Mouse (Mus musculus) midbrain, postnatal 0 days (tissue): ENCODE measurements around the gene Elf3. TPM values are rescaled to one million over a fixed set of nuclear protein-coding genes. Genes with fewer than 3 reads are reported as not detected.

ENCODE experiments used
- ATAC-seq: fragments of 200-750 bp; cut with Nextera tagmentation; 2 replicates; pipeline ENCODE4 v1.8.0; 2017; ENCODE audit warnings: moderate number of reproducible peaks, mild to moderate bottlenecking, moderate TSS enrichment, moderate library complexity; ENCODE audit not compliant: low FRiP score
- DNase-seq: peaks from one replicate; pipeline ENCODE4 v3.0.0-alpha.2; 2015; ENCODE audit warnings: low spot score
- H3K27ac ChIP-seq: fragments of 300-500 bp; sonication (generic); 2 replicates; pipeline ENCODE4 v1.5.1; 2014; ENCODE audit warnings: low read depth, mild to moderate bottlenecking, low read length, mixed read lengths
- H3K27me3 ChIP-seq: fragments of 300-500 bp; sonication (generic); 2 replicates; pipeline ENCODE4 v1.6.1; 2014; ENCODE audit warnings: low read length, control low read depth, mixed read lengths; ENCODE audit not compliant: insufficient read depth
- H3K36me3 ChIP-seq: fragments of 300-500 bp; sonication (generic); 2 replicates; pipeline ENCODE4 v1.6.1; 2014; ENCODE audit warnings: low read length, control low read depth, mixed read lengths; ENCODE audit not compliant: insufficient read depth
- H3K4me1 ChIP-seq: fragments of 300-500 bp; sonication (generic); 2 replicates; pipeline ENCODE4 v1.6.1; 2014; ENCODE audit warnings: mild to moderate bottlenecking, control low read depth, antibody characterized with exemption, low read length, mixed read lengths; ENCODE audit not compliant: insufficient read depth
- H3K4me2 ChIP-seq: fragments of 300-500 bp; sonication (generic); 2 replicates; pipeline ENCODE4 v1.6.1; 2014; ENCODE audit warnings: low read depth, mild to moderate bottlenecking, low read length, mixed read lengths; ENCODE audit not compliant: poor library complexity, severe bottlenecking
- H3K4me3 ChIP-seq: fragments of 300-500 bp; sonication (generic); 2 replicates; pipeline ENCODE4 v1.5.1; 2014; ENCODE audit warnings: low read depth, mild to moderate bottlenecking, low read length, moderate library complexity
- H3K9ac ChIP-seq: fragments of 300-500 bp; sonication (generic); replicated peaks from 2 replicates; pipeline ENCODE4 v1.6.1; 2014; ENCODE audit warnings: mild to moderate bottlenecking, low read length, moderate library complexity, mixed read lengths; ENCODE audit not compliant: poor library complexity, severe bottlenecking
- H3K9me3 ChIP-seq: fragments of 300-500 bp; sonication (generic); 2 replicates; pipeline ENCODE4 v1.6.1; 2016; ENCODE audit warnings: low read length, control low read depth
- CTCF ChIP-seq: IDR thresholded peaks from 2 replicates; pipeline ENCODE4 v1.5.1; 2016; ENCODE audit warnings: antibody characterized with exemption, mild to moderate bottlenecking
- WGBS: fragments of 180-500 bp; shearing (Covaris S2); extraction: QIAGEN DNeasy Blood & Tissue Kit; methylation state at CpG from one replicate; pipeline ENCODE4 v1.1.7; 2014; 5-methylcytosine and 5-hydroxymethylcytosine counted together
- polyA plus RNA-seq: library from polyadenylated mRNA; unstranded; fragments of >200 nt; fragmentation: Nextera tagmentation; extraction: Ambion mirVana; gene quantifications from 2 replicates; pipeline ENCODE4 v1.2.1, GENCODE M21; 2015
- total RNA-seq: library from RNA; depleted of rRNA; stranded (reverse); fragments of >200 nt; gene quantifications from 2 replicates; pipeline ENCODE4 v1.2.3, GENCODE M21; 2014; rRNA removed

Elf3 gene
- total and polyA plus RNA-seq, 2 experiments from 2014 or later, result 0.60 to 0.77 TPM

- ATAC-seq (no peak), DNase-seq (no peak)
- Histone ChIP-seq H3K9me3 (no peaks in the 10 kb centered on the region), H3K4me2 (no peak overlapping the region), H3K36me3 (no peaks in the 10 kb centered on the region), H3K4me1 (no peaks in the 10 kb centered on the region), H3K27me3 (no peaks in the 10 kb centered on the region), H3K4me3 (no peak overlapping the region), H3K9ac (no peak overlapping the region), H3K27ac (no peak overlapping the region)
- no peak for TF ChIP-seq CTCF
- WGBS, result 42% methylated on average over 12 of the region's 12 CpGs
Measured at GRCm38 (mm10) chr1:135204196-135205126, 53.9 kb downstream of the Elf3 start.

Other genes starting within 250 kb of the Elf3 start
- 2.5 and 3.8 TPM in 2 replicates for gene Lgr6, start 153.3 kb downstream of the Elf3 start, total RNA-seq
- 1.9 and 2.1 TPM in 2 replicates for gene Lgr6, start 153.3 kb downstream of the Elf3 start, polyA plus RNA-seq
- gene Ptpn7, start 125.9 kb downstream of the Elf3 start, total RNA-seq, result 0.05 and 0.24 TPM in 2 replicates
- 0.05 and 0.15 TPM in 2 replicates for gene Ptpn7, start 125.9 kb downstream of the Elf3 start, polyA plus RNA-seq
- gene Arl8a, start 111.7 kb downstream of the Elf3 start, total RNA-seq, result 317 and 384 TPM in 2 replicates
- gene Arl8a, start 111.7 kb downstream of the Elf3 start, polyA plus RNA-seq, result 399 and 418 TPM in 2 replicates
- 14.1 and 25.7 TPM in 2 replicates for gene Gpr37l1, start 90.9 kb downstream of the Elf3 start, total RNA-seq
- gene Gpr37l1, start 90.9 kb downstream of the Elf3 start, polyA plus RNA-seq, result 8.8 and 12.8 TPM in 2 replicates
- 76.3 and 79.7 TPM in 2 replicates for gene Rnpep, start 25.5 kb upstream of the Elf3 start, total RNA-seq
- gene Rnpep, start 25.5 kb upstream of the Elf3 start, polyA plus RNA-seq, result 49.2 and 52.4 TPM in 2 replicates
- 19.0 and 34.4 TPM in 2 replicates for gene Timm17a, start 55.2 kb upstream of the Elf3 start, total RNA-seq
- 165 and 166 TPM in 2 replicates for gene Timm17a, start 55.2 kb upstream of the Elf3 start, polyA plus RNA-seq
- 0.16 TPM in 1 of 2 replicates, not detected in the other for gene Lmod1, start 66.2 kb upstream of the Elf3 start, total RNA-seq
- gene Lmod1, start 66.2 kb upstream of the Elf3 start, polyA plus RNA-seq, result 0.26 and 0.35 TPM in 2 replicates
- 129 and 133 TPM in 2 replicates for gene Shisa4, start 116.7 kb upstream of the Elf3 start, total RNA-seq
- gene Shisa4, start 116.7 kb upstream of the Elf3 start, polyA plus RNA-seq, result 141 and 146 TPM in 2 replicates
- 88.7 and 128 TPM in 2 replicates for gene Ipo9, start 171.9 kb upstream of the Elf3 start, total RNA-seq
- 89.3 and 93.3 TPM in 2 replicates for gene Ipo9, start 171.9 kb upstream of the Elf3 start, polyA plus RNA-seq